Mouse (Mus musculus) ES-Bruce4 (cell line): Measurements from ENCODE around the gene Nyx.

ENCODE experiments used
- CTCF ChIP-seq: IDR thresholded peaks from one replicate; pipeline ENCODE4 v1.8.1; 2011; ENCODE audit warnings: low read depth, low read length
- POLR2A ChIP-seq: IDR thresholded peaks from one replicate; pipeline ENCODE4 v1.8.1; 2011; ENCODE audit warnings: low read length; ENCODE audit not compliant: insufficient read depth

DNA sequence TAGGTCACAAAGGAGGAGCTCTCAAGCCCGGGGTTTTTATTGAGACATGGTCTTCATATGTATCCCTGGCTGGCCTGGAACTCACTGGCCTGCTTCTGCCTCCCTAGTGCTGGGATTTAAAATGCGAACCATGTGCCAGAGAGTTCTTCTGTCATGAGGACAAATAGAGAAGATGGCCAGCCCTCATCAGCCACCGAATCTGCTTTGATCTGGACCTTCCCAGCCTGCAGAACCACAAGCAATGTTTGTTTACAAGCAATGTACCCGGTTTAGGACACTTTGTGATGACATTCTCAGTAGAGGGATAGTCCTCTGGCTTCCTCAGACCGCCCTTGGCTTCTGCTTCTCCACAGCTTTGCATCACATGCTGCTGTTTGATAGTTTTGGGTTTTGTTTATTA lies 12.4 kb downstream of the Nyx start:
- TF ChIP-seq CTCF (no peak), POLR2A (no peak)
